Mouse (Mus musculus) thymus, adult 2 months (tissue): Measurements from ENCODE around the gene Osgin1.

Experiments used
- CTCF ChIP-seq: fragments of 200-500 bp; IDR thresholded peaks from 2 replicates; pipeline ENCODE4 v1.5.1; 2012; ENCODE audit warnings: mild to moderate bottlenecking, control low read depth, low read length, moderate library complexity, borderline replicate concordance; ENCODE audit not compliant: control insufficient read depth, poor library complexity, insufficient read depth; ENCODE audit errors: extremely low read depth
- POLR2A ChIP-seq: fragments of 200-500 bp; IDR thresholded peaks from 2 replicates; pipeline ENCODE4 v1.6.1; 2012; ENCODE audit warnings: mild to moderate bottlenecking, low read length, control low read depth, moderate library complexity; ENCODE audit not compliant: control insufficient read depth, poor library complexity, insufficient read depth; ENCODE audit errors: extremely low read depth

- TF ChIP-seq CTCF (no peak), POLR2A (no peak)
These were observed 3.0 kb downstream of the Osgin1 start for GRCm38 (mm10) chr8:119436933-119437332.
